Mouse (Mus musculus): Measurements from ENCODE around the gene Rbp1.

GRCm38 (mm10) chr9:98424725-98425210 lies 2.0 kb downstream of the Rbp1 start:
- TF ChIP-seq POLR2A (IDR thresholded peaks at IDR 0.05; ENCODE audit: control insufficient read depth, extremely low read depth, insufficient read depth, low read length, poor library complexity) = no peak
- TF ChIP-seq CTCF (IDR thresholded peaks at IDR 0.05; ENCODE audit: borderline replicate concordance, control insufficient read depth, extremely low read depth, insufficient read depth, low read length, poor library complexity) = no peak

Data from thymus, adult 2 months (tissue).